Mouse (Mus musculus) limb, embryonic 15.5 days (tissue): ENCODE measurements around the gene Kctd21. TPM values are rescaled to one million over a fixed set of nuclear protein-coding genes. Genes with fewer than 3 reads are reported as not detected.

ENCODE experiments used
- ATAC-seq: fragments of 200-750 bp; cut with Nextera tagmentation; 2 replicates; pipeline ENCODE4 v1.8.0; 2017; ENCODE audit warnings: low read depth, moderate TSS enrichment; ENCODE audit not compliant: insufficient number of reproducible peaks, low FRiP score, low TSS enrichment
- H3K27ac ChIP-seq: fragments of 300-500 bp; sonication (generic); 2 replicates; pipeline ENCODE4 v1.5.1; 2015; ENCODE audit warnings: moderate library complexity, mild to moderate bottlenecking, inconsistent platforms
- H3K27me3 ChIP-seq: fragments of 300-500 bp; sonication (generic); 2 replicates; pipeline ENCODE4 v1.6.1; 2015; ENCODE audit warnings: inconsistent platforms
- H3K36me3 ChIP-seq: fragments of 300-500 bp; sonication (generic); 2 replicates; pipeline ENCODE4 v1.6.1; 2015; ENCODE audit warnings: inconsistent platforms
- H3K4me1 ChIP-seq: fragments of 300-500 bp; sonication (generic); 2 replicates; pipeline ENCODE4 v1.6.1; 2015; ENCODE audit warnings: inconsistent platforms
- H3K4me2 ChIP-seq: fragments of 300-500 bp; sonication (generic); 2 replicates; pipeline ENCODE4 v1.6.1; 2015; ENCODE audit warnings: mild to moderate bottlenecking, inconsistent platforms
- H3K4me3 ChIP-seq: fragments of 300-500 bp; sonication (generic); 2 replicates; pipeline ENCODE4 v1.5.1; 2015; ENCODE audit warnings: mild to moderate bottlenecking, inconsistent platforms
- H3K9ac ChIP-seq: fragments of 300-500 bp; sonication (generic); 2 replicates; pipeline ENCODE4 v1.6.1; 2015; ENCODE audit warnings: inconsistent platforms
- H3K9me3 ChIP-seq: fragments of 300-500 bp; sonication (generic); 2 replicates; pipeline ENCODE4 v1.6.1; 2016; ENCODE audit warnings: inconsistent platforms
- WGBS: fragments of 180-500 bp; shearing (Covaris S2); methylation state at CpG from one replicate; pipeline ENCODE4 v1.1.7; 2015; 5-methylcytosine and 5-hydroxymethylcytosine counted together
- polyA plus RNA-seq: library from polyadenylated mRNA; unstranded; fragments of >200 nt; fragmentation: Nextera tagmentation; extraction: Ambion mirVana; gene quantifications from 2 replicates; pipeline ENCODE4 v1.2.1, GENCODE M21; 2015

Kctd21 gene
- polyA plus RNA-seq, 1 experiment from 2014 or later: 4.4 TPM

DNA sequence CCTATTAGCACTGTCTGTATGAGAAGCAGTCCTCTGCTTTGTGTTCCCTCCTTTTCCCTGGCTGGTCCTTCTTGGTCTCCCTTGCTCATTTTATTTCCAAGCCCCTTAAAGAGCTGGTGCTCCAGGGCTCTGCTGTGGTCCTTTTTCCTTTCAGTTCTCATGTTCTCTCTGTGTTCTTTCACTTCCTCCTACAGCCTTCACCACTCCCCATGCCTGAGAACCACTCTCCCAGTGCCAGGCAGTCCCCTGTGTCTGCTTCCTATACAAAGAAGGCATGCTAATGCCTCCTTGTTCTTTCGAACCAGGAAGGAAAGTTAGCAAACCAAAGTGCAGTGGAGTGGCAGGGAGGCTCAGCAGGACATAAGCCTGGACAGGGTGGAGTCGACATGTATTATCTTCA is 43.8 kb downstream of the Kctd21 start:
- Histone ChIP-seq H3K27me3 (no peaks in the 10 kb centered on the region), H3K36me3 (peaks cover 52% of the 10 kb centered on the region), H3K4me1 (peaks cover 8% of the 10 kb centered on the region), H3K4me2 (no peak overlapping the region), H3K27ac (no peak overlapping the region), H3K4me3 (no peak overlapping the region), H3K9me3 (no peaks in the 10 kb centered on the region), H3K9ac (no peak overlapping the region)
- WGBS: 87% methylated on average over 2 of the region's 2 CpGs
- ATAC-seq: no peak

DNA sequence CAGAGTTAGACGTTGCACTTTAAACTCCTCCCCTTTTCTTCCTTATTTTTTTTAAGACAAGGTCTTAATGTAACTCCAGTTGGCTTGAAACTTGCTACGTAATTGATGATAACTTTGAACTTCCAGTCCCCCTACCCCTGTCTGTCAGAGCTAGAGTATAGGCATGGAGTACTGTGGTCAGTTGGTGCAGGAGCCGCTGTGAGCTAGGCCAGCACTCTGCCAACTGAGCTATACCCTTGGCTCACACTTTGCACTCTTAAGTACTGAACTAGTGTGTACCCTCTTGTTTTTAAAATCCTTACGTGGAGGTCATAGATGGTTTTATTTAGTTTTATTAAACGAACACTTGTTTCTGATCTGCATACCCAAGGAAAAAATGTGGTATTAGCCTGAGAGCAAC is 47.2 kb downstream of the Kctd21 start:
- no peak overlapping the region for H3K9ac ChIP-seq
- peaks cover 75% of the 10 kb centered on the region for H3K36me3 ChIP-seq
- H3K4me3 ChIP-seq: no peak overlapping the region
- ATAC-seq: no peak
- H3K4me1 ChIP-seq: no peaks in the 10 kb centered on the region
- H3K9me3 ChIP-seq: no peaks in the 10 kb centered on the region
- 90% methylated on average over 5 of the region's 5 CpGs for WGBS
- no peak overlapping the region for H3K27ac ChIP-seq
- H3K27me3 ChIP-seq: no peaks in the 10 kb centered on the region
- no peak overlapping the region for H3K4me2 ChIP-seq

DNA sequence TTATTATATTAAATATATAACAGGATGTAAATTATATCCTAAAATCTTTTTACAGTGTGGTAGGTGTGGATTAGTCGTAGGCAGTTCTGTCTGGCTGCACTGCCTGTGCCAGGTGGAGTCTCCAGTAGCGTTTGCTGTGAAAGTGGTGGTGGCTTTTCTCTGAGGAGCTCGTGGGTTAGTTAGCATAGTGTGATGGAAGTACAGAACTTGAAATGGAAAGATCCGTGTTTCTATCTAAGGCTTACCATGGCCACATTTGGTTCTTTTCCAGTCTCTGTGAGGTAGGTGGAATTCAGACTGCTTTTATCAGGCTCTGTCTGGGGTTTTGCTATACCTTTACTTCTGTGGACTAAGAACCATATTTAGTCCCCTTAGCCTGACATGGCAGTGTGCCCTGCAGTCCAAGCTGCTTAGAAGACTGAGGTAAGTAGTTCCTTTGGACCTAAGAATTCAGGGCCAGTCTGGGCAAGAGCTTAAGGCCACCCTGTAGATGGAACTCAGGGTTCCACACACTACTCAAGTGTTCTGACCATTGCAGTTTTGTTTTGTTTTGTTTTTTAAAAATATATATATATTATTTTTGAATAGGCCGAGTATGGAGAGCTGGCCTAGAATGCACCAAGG is 48.5 kb downstream of the Kctd21 start:
- no peaks in the 10 kb centered on the region for H3K4me1 ChIP-seq
- H3K36me3 ChIP-seq: peaks cover 75% of the 10 kb centered on the region
- no peak overlapping the region for H3K9ac ChIP-seq
- no peak for ATAC-seq
- no peak overlapping the region for H3K4me2 ChIP-seq
- H3K9me3 ChIP-seq: no peaks in the 10 kb centered on the region
- H3K4me3 ChIP-seq: no peak overlapping the region
- 95% methylated on average over 5 of the region's 5 CpGs for WGBS
- no peak overlapping the region for H3K27ac ChIP-seq
- no peaks in the 10 kb centered on the region for H3K27me3 ChIP-seq

DNA sequence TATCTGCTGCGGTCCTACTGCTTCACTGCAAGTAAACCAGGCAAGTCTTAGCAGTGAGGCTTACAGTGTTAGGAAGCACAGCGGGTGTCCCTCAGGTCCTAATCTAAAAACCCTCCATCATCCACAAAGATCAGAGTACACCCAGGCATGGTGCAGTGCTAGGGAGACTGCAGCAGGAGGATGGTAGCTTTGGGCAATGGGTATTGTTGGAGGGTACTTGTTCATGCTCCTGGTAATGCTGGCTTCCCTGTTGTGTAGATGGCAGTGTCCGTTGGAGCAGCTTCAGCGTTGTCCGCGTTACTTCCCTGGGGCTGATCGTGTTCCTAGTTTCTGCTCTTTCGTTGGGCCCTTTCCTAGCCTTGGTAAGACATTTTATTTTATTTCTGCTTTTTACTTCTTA is 50.5 kb downstream of the Kctd21 start:
- 97% methylated on average over 8 of the region's 8 CpGs for WGBS
- ATAC-seq: no peak
- Histone ChIP-seq H3K9me3 (no peaks in the 10 kb centered on the region), H3K36me3 (peaks cover 87% of the 10 kb centered on the region), H3K27ac (no peak overlapping the region), H3K27me3 (no peaks in the 10 kb centered on the region), H3K4me2 (no peak overlapping the region), H3K4me1 (no peaks in the 10 kb centered on the region), H3K9ac (no peak overlapping the region), H3K4me3 (no peak overlapping the region)

DNA sequence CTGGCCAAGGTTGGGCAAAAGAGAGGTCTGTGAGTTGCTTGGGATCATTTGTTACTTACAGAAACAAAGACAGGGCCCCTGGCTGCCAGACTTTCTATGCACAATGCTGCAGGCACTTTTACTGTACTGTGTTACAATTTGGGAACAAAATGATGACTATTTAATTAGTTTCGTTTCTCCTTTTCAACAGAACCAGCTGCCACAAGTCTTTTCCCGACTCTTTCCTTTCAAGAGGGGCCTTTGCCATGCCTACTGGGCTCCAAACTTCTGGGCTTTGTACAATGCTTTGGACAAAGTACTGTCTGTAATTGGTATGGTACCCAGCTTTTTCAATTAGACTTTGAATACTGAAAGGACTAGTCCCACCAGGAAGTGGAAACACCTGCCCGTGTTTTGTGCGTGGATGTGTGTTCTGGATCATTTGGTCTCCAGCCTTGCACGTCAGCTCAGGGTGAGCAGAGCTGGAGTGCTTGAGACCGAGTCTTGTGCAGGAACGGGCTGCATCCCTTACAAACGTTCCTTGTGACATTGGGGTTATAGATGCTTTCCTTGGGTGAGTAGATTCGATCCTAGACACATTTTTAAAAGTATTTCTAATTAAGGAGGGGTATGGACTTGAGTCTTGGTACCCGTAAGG is 51.5 kb downstream of the Kctd21 start:
- H3K4me3 ChIP-seq: no peak overlapping the region
- 89% methylated on average over 10 of the region's 10 CpGs for WGBS
- peaks cover 89% of the 10 kb centered on the region for H3K36me3 ChIP-seq
- no peak overlapping the region for H3K9ac ChIP-seq
- H3K9me3 ChIP-seq: no peaks in the 10 kb centered on the region
- no peak for ATAC-seq
- no peak overlapping the region for H3K4me2 ChIP-seq
- no peaks in the 10 kb centered on the region for H3K27me3 ChIP-seq
- no peaks in the 10 kb centered on the region for H3K4me1 ChIP-seq
- H3K27ac ChIP-seq: no peak overlapping the region

DNA sequence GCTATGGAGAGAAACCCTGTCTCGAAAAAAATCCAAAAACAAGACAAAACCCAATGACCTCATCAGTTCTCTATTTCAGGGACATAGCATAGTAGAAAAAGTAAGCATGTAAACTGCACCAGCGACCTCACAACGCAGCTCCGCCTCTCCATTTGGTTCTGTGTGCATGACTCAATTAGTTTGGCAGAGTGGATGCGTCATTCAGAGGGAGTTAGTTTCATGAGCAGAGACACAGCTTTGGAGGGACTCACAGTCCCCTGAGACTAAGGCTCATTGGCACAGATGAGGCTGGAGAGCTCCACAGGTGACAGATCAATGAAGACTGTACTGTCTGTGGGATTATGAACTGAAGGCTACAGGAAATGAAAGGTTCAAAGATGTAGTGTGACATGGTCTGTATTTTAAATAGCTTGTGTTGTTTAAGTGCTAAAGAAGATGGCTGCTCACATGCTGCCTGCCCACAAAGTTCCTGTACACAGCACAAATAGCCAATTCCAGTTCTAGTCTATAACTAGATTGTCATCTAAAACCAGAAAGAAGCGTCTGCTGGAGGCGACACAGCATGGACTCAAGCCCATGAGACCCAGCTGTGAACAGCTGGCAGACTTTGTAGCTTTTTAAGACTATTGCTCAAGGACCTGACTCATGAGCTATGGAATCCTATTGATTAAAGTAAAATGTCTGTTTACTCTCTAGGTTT is 54.1 kb downstream of the Kctd21 start:
- Histone ChIP-seq H3K36me3 (peaks cover 88% of the 10 kb centered on the region), H3K9ac (no peak overlapping the region), H3K27me3 (no peaks in the 10 kb centered on the region), H3K4me2 (no peak overlapping the region), H3K4me1 (no peaks in the 10 kb centered on the region), H3K27ac (no peak overlapping the region), H3K4me3 (no peak overlapping the region), H3K9me3 (no peaks in the 10 kb centered on the region)
- 83% methylated on average over 7 of the region's 7 CpGs for WGBS
- no peak for ATAC-seq

DNA sequence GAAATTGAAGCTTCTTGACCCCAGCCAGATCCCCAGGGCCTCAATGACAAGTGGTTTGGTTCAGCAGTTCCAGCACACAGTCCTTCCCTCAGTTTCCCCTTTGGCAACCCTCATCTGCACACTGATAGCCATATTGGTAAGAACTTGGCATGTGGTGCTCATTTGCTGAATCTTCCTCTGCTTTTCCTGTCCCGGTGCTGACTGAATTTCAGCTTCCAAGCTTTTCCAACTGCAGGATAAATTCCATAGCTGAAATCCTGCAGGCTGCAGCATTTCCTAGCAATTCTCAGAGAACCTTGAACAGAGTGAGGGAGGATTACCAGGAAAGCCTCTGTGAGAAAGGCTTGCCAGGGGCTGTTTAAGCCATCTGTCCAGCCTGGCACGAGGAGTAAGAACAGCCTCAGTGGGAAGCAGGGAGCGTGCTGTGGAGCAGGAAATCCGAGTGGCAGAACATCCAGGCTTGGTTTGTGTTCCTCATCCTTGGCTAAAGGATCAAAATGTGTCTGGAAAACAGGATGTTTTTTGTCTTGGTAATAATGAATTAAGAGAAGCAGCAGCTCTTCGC is 54.8 kb downstream of the Kctd21 start:
- H3K27me3 ChIP-seq: no peaks in the 10 kb centered on the region
- peaks cover 89% of the 10 kb centered on the region for H3K36me3 ChIP-seq
- no peak overlapping the region for H3K9ac ChIP-seq
- no peak overlapping the region for H3K4me2 ChIP-seq
- H3K4me3 ChIP-seq: no peak overlapping the region
- no peak overlapping the region for H3K27ac ChIP-seq
- WGBS: 86% methylated on average over 5 of the region's 5 CpGs
- H3K4me1 ChIP-seq: no peaks in the 10 kb centered on the region
- H3K9me3 ChIP-seq: no peaks in the 10 kb centered on the region
- ATAC-seq: no peak

DNA sequence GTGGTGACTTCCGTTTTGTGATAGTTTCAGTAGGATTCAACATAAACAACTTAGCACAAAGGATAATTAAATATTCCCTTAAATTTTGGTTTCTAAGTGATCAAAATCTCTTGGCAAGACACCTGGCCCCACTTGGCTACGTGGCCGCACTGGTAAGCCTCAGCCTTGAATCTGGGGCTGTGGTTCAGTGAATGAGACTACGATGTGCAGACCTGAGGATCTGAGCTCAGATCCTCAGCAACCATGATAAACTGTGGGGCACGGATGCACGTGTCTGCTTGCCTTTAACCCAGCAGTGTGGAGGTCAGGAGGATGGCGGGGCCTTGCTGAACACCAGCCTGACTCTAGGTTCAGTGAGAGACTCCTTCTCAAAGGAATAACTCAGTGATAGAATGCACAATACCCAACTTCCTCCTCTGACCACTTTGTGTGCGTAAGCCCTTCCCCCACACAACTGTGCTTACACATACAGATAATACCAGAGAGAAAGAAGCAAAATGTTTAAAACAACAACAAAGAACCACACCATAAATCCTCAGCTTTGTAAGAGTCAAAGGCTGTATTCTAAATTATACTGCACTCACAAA is 55.5 kb downstream of the Kctd21 start:
- Histone ChIP-seq H3K9ac (no peak overlapping the region), H3K4me1 (no peaks in the 10 kb centered on the region), H3K4me2 (no peak overlapping the region), H3K27ac (no peak overlapping the region), H3K27me3 (no peaks in the 10 kb centered on the region), H3K4me3 (no peak overlapping the region), H3K36me3 (peaks cover 86% of the 10 kb centered on the region), H3K9me3 (no peaks in the 10 kb centered on the region)
- no peak for ATAC-seq
- 88% methylated on average over 8 of the region's 8 CpGs for WGBS

DNA sequence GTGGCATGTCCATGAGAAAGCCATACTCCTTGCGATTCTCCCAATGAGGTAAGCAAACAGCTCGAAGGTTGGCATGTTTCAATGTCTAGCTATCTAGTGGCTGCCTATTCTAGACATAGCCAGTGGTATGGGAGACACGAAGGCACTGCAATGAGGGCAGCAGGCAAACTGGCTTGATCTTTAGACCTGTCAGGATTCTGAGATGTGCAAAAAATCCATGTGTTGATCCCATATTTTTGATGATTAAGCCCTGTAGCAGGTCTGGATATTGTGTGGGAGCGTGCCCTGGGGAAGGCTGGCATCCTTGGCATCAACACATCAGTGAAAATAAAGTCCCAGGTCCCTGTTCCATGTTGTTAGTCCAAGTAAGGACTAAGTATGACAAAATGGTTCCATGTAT is 56.4 kb downstream of the Kctd21 start:
- Histone ChIP-seq H3K9me3 (no peaks in the 10 kb centered on the region), H3K4me2 (no peak overlapping the region), H3K4me3 (no peak overlapping the region), H3K4me1 (no peaks in the 10 kb centered on the region), H3K9ac (no peak overlapping the region), H3K27me3 (no peaks in the 10 kb centered on the region), H3K27ac (no peak overlapping the region), H3K36me3 (peaks cover 83% of the 10 kb centered on the region)
- no peak for ATAC-seq
- 94% methylated on average over 4 of the region's 4 CpGs for WGBS

DNA sequence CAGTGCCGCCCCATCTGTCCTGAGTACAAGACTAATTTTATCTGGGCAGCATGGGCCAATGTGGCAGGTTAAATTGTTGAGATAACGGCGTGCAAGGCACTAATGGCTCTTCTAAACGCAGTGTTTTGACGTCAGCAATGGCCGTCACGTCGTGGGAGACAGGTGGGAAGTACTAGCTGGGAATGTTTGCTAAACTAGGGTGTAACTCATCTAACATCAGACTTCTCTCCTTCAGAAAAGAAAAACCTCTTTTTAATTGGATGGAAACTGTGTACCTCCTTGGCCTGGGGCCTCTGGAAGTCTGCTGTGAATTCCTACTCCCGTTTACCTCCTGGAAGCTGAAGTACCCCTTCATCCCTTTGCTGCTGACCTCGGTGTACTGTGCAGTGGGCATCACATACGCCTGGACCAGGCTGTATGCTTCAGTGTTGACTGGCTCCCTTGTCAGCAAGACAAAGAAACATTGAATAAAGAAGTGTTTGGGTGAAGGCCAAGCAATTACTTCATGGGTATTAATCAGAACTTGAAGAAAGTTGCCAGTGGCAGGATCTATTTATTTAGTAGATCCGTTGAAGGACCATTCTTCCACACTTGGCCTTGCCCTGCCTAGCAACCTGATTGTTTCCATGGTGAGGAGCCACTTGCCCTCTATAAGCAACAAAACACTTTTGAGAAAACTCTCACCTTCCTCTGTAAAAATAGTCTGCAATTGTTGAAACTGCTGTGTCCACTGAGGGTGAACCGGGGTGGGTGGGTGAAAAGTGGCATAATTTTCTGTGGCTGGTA is 59.4 kb downstream of the Kctd21 start:
- no peak for ATAC-seq
- peaks cover 55% of the 10 kb centered on the region for H3K36me3 ChIP-seq
- H3K27me3 ChIP-seq: no peaks in the 10 kb centered on the region

DNA sequence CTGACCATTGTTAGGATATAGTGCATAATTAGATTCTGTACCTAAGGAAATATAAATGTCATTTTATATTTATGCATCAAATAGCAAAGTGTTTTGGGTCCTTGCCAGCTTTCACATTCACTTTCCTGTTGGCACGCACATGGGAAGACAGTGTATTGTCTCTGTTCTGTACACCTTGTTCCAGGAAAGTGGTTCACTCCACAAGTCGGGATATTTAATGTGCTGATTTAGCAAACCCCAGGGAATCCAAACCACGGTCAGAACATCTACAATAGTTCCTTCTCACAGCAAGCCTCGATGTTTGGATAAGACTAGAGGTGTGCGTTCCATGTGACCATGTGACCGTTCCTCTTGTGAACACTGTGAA is 59.9 kb downstream of the Kctd21 start:
- WGBS: 85% methylated on average over 6 of the region's 6 CpGs
- Histone ChIP-seq H3K4me3 (no peak overlapping the region), H3K4me1 (no peaks in the 10 kb centered on the region), H3K9me3 (no peaks in the 10 kb centered on the region), H3K36me3 (peaks cover 49% of the 10 kb centered on the region), H3K27ac (no peak overlapping the region), H3K27me3 (no peaks in the 10 kb centered on the region), H3K9ac (no peak overlapping the region), H3K4me2 (no peak overlapping the region)
- ATAC-seq: no peak

More for the DNA sequence above, 59.4 kb downstream of the Kctd21 start:
- WGBS: 84% methylated on average over 13 of the region's 13 CpGs
- no peaks in the 10 kb centered on the region for H3K4me1 ChIP-seq
- no peak overlapping the region for H3K27ac ChIP-seq
- H3K4me2 ChIP-seq: no peak overlapping the region
- no peaks in the 10 kb centered on the region for H3K9me3 ChIP-seq
- no peak overlapping the region for H3K9ac ChIP-seq
- no peak overlapping the region for H3K4me3 ChIP-seq
